In the genomic region with DNA sequence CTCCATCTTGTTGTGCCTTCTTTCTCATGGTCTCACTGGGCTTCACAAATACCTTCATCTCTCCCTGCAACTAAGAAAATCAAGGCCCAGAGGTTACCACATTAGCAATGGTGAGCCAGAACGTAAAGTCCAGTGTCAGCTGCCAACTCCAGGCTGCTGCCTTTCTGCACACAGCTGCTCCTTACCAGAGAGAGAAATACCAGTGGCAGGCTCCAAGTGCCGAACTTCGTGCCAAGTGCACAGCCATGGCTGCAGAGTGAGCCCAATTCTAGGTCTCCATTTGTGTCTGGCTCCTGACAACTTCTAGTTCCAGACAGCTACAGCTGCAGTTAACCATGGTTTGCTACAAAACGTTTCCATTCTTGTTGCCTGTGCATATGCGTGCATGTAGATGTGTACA, we compare ENCODE assay signal across 10 mouse cellular contexts.
DNase-seq lines count a peak whose midpoint lies in the region; ATAC-seq lines count a peak whose summit lies in the region.
"Had no signal": no experiment of that assay in that cellular context is flagged by ENCODE, and none has a peak within 500 bp of the region (broad histone marks: within the 10 kb centered on the region; RNA-seq: fewer than 3 reads in every experiment).

No protein-coding gene starts in this region.

- no peak overlapping the region for H3K4me2 ChIP-seq in forebrain, embryonic 16.5 days (ENCODE audit: low read length)
- no peak overlapping the region for H3K4me2 ChIP-seq in forebrain, embryonic 12.5 days
- no peak overlapping the region for H3K4me2 ChIP-seq in midbrain, embryonic 16.5 days (ENCODE audit: low read length)
- H3K4me2 ChIP-seq in midbrain, embryonic 13.5 days (replicated peaks): no peak overlapping the region
- H3K4me2 ChIP-seq in limb, embryonic 15.5 days: no peak overlapping the region
- H3K4me2 ChIP-seq: heart, embryonic 15.5 days had no signal

- peak; percentile 71; the same call in 1 of the 2 replicates for ATAC-seq in forebrain, embryonic 16.5 days
- ATAC-seq in forebrain, embryonic 12.5 days (ENCODE audit: low FRiP score): no peak
- peak; percentile 42; the same call in 1 of the 2 replicates for ATAC-seq in midbrain, embryonic 16.5 days
- no peak for ATAC-seq in midbrain, embryonic 13.5 days
- 0 out of 2 replicates have a peak, but pooled peaks have one; percentile 63 for ATAC-seq in limb, embryonic 15.5 days (ENCODE audit: insufficient number of reproducible peaks, low FRiP score, low TSS enrichment, low read depth)

- peaks cover 4% of the 10 kb centered on the region; the same call in 1 of the 2 replicates for H3K4me1 ChIP-seq in forebrain, embryonic 16.5 days (replicated peaks; ENCODE audit: control insufficient read depth, insufficient read depth, low read length)
- no peaks in the 10 kb centered on the region for H3K4me1 ChIP-seq in forebrain, embryonic 12.5 days
- no peaks in the 10 kb centered on the region for H3K4me1 ChIP-seq in midbrain, embryonic 16.5 days (ENCODE audit: control insufficient read depth, insufficient read depth, low read length)
- no peaks in the 10 kb centered on the region for H3K4me1 ChIP-seq in midbrain, embryonic 13.5 days (replicated peaks)
- H3K4me1 ChIP-seq in brown adipose tissue, adult 24 weeks (ENCODE audit: control insufficient read depth, insufficient read depth, insufficient read length, low read length): no peaks in the 10 kb centered on the region; the same call in 1 of the 2 replicates
- H3K4me1 ChIP-seq in limb, embryonic 15.5 days: 0 out of 2 replicates have a peak, but pooled peaks cover 3% of the 10 kb centered on the region
- H3K4me1 ChIP-seq: heart, embryonic 15.5 days had no signal

- DNase-seq in layer of hippocampus, adult 9-11 months: no peak
- no peak for DNase-seq in embryo, embryonic 11 days

- no peaks in the 10 kb centered on the region for H3K36me3 ChIP-seq in forebrain, embryonic 16.5 days (ENCODE audit: control insufficient read depth, insufficient read depth)
- no peaks in the 10 kb centered on the region for H3K36me3 ChIP-seq in forebrain, embryonic 12.5 days (replicated peaks)
- no peaks in the 10 kb centered on the region for H3K36me3 ChIP-seq in midbrain, embryonic 16.5 days (ENCODE audit: control insufficient read depth, insufficient read depth, low read length)
- H3K36me3 ChIP-seq in midbrain, embryonic 13.5 days: no peaks in the 10 kb centered on the region
- no peaks in the 10 kb centered on the region for H3K36me3 ChIP-seq in limb, embryonic 15.5 days
- H3K36me3 ChIP-seq: heart, embryonic 15.5 days had no signal

- no peak overlapping the region for H3K9ac ChIP-seq in forebrain, embryonic 16.5 days (replicated peaks; ENCODE audit: low read depth, low read length)
- no peak overlapping the region for H3K9ac ChIP-seq in forebrain, embryonic 12.5 days
- no peak overlapping the region for H3K9ac ChIP-seq in midbrain, embryonic 16.5 days (ENCODE audit: low read depth, low read length)
- no peak overlapping the region for H3K9ac ChIP-seq in midbrain, embryonic 13.5 days (replicated peaks)
- no peak overlapping the region for H3K9ac ChIP-seq in limb, embryonic 15.5 days
- H3K9ac ChIP-seq: heart, embryonic 15.5 days had no signal

- H3K9me3 ChIP-seq in forebrain, embryonic 16.5 days (ENCODE audit: control insufficient read depth, low read length): no peaks in the 10 kb centered on the region
- H3K9me3 ChIP-seq in forebrain, embryonic 12.5 days: no peaks in the 10 kb centered on the region
- no peaks in the 10 kb centered on the region for H3K9me3 ChIP-seq in midbrain, embryonic 16.5 days (replicated peaks; ENCODE audit: control insufficient read depth, low read length, poor library complexity, severe bottlenecking)
- no peaks in the 10 kb centered on the region for H3K9me3 ChIP-seq in midbrain, embryonic 13.5 days
- H3K9me3 ChIP-seq in limb, embryonic 15.5 days: no peaks in the 10 kb centered on the region
- H3K9me3 ChIP-seq: heart, embryonic 15.5 days had no signal

- H3K4me3 ChIP-seq in forebrain, embryonic 16.5 days (replicated peaks; ENCODE audit: low read length): no peak overlapping the region
- no peak overlapping the region for H3K4me3 ChIP-seq in forebrain, embryonic 12.5 days (replicated peaks)
- no peak overlapping the region for H3K4me3 ChIP-seq in midbrain, embryonic 16.5 days (ENCODE audit: low read depth, low read length)
- H3K4me3 ChIP-seq in midbrain, embryonic 13.5 days (replicated peaks): no peak overlapping the region
- H3K4me3 ChIP-seq in brown adipose tissue, adult 24 weeks (ENCODE audit: insufficient read depth, low read depth, low read length): no peak overlapping the region
- H3K4me3 ChIP-seq in limb, embryonic 15.5 days: no peak overlapping the region
- H3K4me3 ChIP-seq: heart, embryonic 15.5 days had no signal

- no peaks in the 10 kb centered on the region for H3K27me3 ChIP-seq in forebrain, embryonic 16.5 days (replicated peaks; ENCODE audit: control insufficient read depth, insufficient read depth, low read length)
- peaks cover 23% of the 10 kb centered on the region for H3K27me3 ChIP-seq in forebrain, embryonic 12.5 days
- H3K27me3 ChIP-seq in midbrain, embryonic 16.5 days (ENCODE audit: control insufficient read depth, insufficient read depth, low read depth, low read length): no peaks in the 10 kb centered on the region
- H3K27me3 ChIP-seq in midbrain, embryonic 13.5 days: peaks cover 10% of the 10 kb centered on the region; the same call in 1 of the 2 replicates
- no peaks in the 10 kb centered on the region for H3K27me3 ChIP-seq in limb, embryonic 15.5 days
- H3K27me3 ChIP-seq: CH12.LX; heart, embryonic 15.5 days had no signal

- no peak overlapping the region for H3K27ac ChIP-seq in forebrain, embryonic 16.5 days (ENCODE audit: low read length)
- H3K27ac ChIP-seq in forebrain, embryonic 12.5 days: no peak overlapping the region
- H3K27ac ChIP-seq in midbrain, embryonic 16.5 days (ENCODE audit: low read length): no peak overlapping the region
- no peak overlapping the region for H3K27ac ChIP-seq in midbrain, embryonic 13.5 days
- 0 out of 2 replicates have a peak overlapping the region, but pooled peaks have one; percentile 45 for H3K27ac ChIP-seq in brown adipose tissue, adult 24 weeks (replicated peaks; ENCODE audit: low read depth, low read length)
- 0 out of 2 replicates have a peak overlapping the region, but pooled peaks have one; percentile 27 for H3K27ac ChIP-seq in limb, embryonic 15.5 days
- H3K27ac ChIP-seq: heart, embryonic 15.5 days had no signal

- WGBS in forebrain, embryonic 16.5 days: 37% methylated on average over 5 of the region's 5 CpGs
- WGBS in forebrain, embryonic 12.5 days: 65% methylated on average over 5 of the region's 5 CpGs
- WGBS in midbrain, embryonic 16.5 days: 58% methylated on average over 5 of the region's 5 CpGs
- WGBS in midbrain, embryonic 13.5 days: 60% methylated on average over 5 of the region's 5 CpGs
- 52% methylated on average over 5 of the region's 5 CpGs for WGBS in limb, embryonic 15.5 days

Comparison
In these comparisons a context has a peak if more than half of its experiments do, and no peak if none do; other contexts are left out.
1. ATAC-seq: peak in forebrain, embryonic 16.5 days (single experiment), midbrain, embryonic 16.5 days (single experiment) and limb, embryonic 15.5 days (single experiment); none in forebrain, embryonic 12.5 days (single experiment) and midbrain, embryonic 13.5 days (single experiment).
2. H3K27ac ChIP-seq: peak in brown adipose tissue, adult 24 weeks (single experiment) and limb, embryonic 15.5 days (single experiment); none in forebrain, embryonic 16.5 days (single experiment), forebrain, embryonic 12.5 days (single experiment), midbrain, embryonic 16.5 days (single experiment) and midbrain, embryonic 13.5 days (single experiment).